Mouse (Mus musculus): ENCODE results near the gene Nipal3.

- TF ChIP-seq NELFE (IDR thresholded peaks at IDR 0.05; ENCODE audit: low read depth, low read length): no peak
- no peak for TF ChIP-seq POLR2A (IDR thresholded peaks at IDR 0.05; ENCODE audit: low read depth, low read length)
- TF ChIP-seq GABPA (IDR thresholded peaks at IDR 0.05; ENCODE audit: insufficient replicate concordance, low read depth, low read length): no peak
- TF ChIP-seq RCOR1 (conservative IDR thresholded peaks at IDR 0.05; ENCODE audit: low read depth, low read length): no peak
- no peak for TF ChIP-seq CHD2 (IDR thresholded peaks at IDR 0.05; ENCODE audit: low read length)
- TF ChIP-seq USF2 (conservative IDR thresholded peaks at IDR 0.05; ENCODE audit: low read depth, low read length): no peak
- no peak for TF ChIP-seq BHLHE40 (IDR thresholded peaks at IDR 0.05; ENCODE audit: low read depth, low read length)
- no peak for TF ChIP-seq EP300 (IDR thresholded peaks at IDR 0.05; ENCODE audit: low read length)
These were observed 96.8 kb downstream of the Nipal3 start, which contains the start of gene Ncmap for GRCm38 (mm10) chr4:135397991-135398390.

Data from CH12.LX (cell line).